Mouse (Mus musculus) G1E (cell line): ENCODE data around the gene Tor1b.

Experiments
- CTCF ChIP-seq: IDR thresholded peaks from 2 replicates; pipeline ENCODE4 v1.5.1; 2012; ENCODE audit warnings: low read depth, low read length, inconsistent platforms, mixed read lengths
- GATA1 ChIP-seq: IDR thresholded peaks from 2 replicates; pipeline ENCODE4 v1.6.1; 2012; ENCODE audit warnings: borderline replicate concordance, low read length, inconsistent platforms, mixed read lengths

- TF ChIP-seq CTCF = no peak
- no peak for TF ChIP-seq GATA1
Observed at GRCm38 (mm10) chr2:30938574-30938991, 14.2 kb upstream of the Tor1b start.
